Mouse (Mus musculus): ENCODE measurements around the gene Psmc3ip. TPM values are rescaled to one million over a fixed set of nuclear protein-coding genes. Genes with fewer than 3 reads are reported as not detected.

The Psmc3ip gene
- total RNA-seq, 2 experiments from 2014 or later = 2.8 to 4.0 TPM

GRCm38 (mm10) chr11:101078121-101078520 is 17.1 kb downstream of the Psmc3ip start, which contains the start of gene Hsd17b1:
Hsd17b1 (plus strand) TSS chr11:101078411.
- no peak for DNase-seq

DNA sequence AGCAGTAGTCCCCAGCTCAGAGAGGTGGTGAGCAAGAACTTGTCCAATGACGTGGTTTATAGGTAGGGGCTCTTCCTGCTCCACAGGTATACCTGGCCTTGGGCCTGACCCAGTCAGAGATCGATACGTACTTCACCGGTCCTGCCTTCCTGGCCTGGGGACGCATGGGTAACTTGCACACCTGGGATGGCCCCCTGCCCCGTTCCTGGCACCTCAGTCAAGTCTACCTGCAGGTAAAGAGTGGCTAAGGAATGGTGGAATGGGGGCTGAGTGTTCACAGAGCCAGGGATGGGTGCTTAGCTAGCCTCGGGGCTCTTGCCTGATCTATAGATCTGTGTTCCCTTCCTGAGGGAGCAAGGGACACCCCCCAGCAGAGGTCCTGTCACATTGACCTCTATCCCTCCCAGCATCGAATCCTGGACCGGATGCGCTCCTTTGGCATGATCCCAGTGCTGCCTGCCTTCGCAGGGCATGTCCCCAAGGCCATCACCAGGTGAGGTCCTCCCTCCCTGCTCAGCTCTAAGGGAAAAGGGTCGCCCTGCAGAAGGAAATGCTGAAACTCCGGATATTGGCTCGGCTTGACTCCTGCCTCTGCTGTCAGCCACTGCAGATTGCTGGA is 23.3 kb downstream of the Psmc3ip start:
- DNase-seq = no peak

DNA sequence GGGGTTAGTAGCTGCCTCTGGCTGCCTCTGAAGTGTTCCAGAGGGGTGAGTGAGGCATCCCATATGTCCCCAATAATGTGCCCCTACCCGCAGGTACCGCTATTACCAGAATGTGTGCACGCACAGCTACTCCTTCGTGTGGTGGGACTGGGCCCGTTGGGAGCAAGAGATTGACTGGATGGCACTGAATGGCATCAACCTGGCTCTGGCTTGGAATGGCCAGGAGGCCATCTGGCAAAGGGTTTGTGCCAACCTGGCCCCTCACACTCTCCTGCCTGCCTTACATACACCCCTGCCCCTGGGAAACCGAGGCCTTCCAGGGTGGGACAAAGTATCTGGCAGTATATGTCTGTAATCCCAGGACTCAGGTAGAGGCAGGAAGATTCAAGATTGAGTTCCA is 24.2 kb downstream of the Psmc3ip start:
- DNase-seq = no peak

DNA sequence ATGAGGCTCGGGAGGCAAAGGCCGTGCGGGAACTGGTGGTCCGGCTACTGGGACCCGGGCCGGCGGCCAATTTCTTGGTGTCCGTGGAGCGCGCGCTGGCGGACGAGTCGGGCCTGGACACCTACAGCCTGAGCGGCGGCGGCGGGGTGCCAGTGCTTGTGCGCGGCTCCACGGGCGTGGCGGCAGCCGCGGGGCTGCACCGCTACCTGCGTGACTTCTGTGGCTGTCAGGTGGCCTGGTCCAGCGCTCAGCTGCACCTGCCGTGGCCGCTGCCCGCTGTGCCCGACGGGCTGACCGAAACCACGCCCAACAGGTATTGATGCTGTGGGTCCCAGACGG is 25.1 kb downstream of the Psmc3ip start:
- no peak for DNase-seq

- DNase-seq = peak; percentile 96
Measured at GRCm38 (mm10) chr11:101069391-101070188, 25.6 kb downstream of the Psmc3ip start, which contains the start of gene Naglu. Naglu (plus strand) TSS chr11:101070012.

DNA sequence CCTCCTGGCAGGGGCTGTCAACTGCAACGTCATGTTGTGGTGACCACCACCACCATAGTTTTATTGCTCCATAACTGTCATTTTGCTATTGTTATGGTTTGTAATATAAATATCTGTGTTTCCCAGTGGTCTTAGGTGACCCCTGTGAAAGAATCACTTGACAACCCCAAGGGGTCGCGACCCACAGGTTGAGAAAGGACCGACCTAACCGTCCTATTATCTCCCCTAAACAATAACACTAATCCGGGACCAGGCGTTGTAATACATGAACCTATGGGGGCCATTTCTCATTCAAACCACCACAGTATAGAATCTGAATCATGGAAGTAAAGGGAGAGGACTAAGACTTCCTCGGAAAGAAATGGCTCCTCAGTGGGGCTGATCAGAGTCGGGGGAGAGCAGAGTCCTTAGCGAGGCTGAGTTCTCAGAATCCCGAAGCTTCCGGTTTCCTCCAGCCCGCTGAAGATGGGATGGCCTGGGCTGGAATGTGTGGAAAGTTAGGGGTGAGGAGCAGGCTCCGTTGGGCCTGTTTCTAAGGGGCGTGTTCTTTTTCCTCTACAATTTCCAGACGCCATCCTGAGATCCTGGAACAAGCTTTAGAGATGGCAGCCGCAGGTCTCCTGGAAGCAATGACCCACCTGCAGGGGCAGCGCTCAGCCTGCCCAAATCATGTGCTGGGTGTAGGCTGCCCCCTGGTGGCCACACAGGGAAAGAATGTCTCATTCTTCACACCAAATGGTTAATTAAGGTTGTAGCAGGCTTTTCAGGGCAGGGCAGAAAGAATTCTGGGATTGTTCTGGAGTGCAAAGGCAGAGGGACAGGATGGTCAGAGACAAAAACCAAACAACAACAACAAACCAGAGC is 28.5 kb downstream of the Psmc3ip start:
- peak; percentile 87 for DNase-seq

GRCm38 (mm10) chr11:101065002-101065401 is 30.2 kb downstream of the Psmc3ip start:
- DNase-seq = no peak

DNA sequence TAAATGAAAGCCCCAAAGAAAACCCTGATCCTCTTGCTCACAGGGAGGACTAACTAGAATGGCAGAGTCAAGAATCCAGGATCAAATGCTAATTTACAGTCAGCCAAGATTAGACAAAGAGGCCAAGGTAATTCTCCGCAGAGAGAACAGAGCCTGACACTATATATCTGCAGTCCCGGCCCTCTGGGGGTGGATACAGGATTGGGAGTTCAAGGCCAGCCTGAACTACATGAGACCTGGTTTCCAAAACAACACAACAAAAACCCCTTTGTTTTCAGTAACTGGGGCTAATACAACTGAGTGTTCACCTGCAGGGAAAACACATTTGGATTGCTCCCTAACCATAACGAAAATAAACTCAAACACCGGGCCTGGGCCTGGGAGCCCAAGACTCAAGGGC is 30.8 kb downstream of the Psmc3ip start:
- no peak for DNase-seq

- peak; percentile 59 for DNase-seq
Measured at GRCm38 (mm10) chr11:101063676-101064327, 31.4 kb downstream of the Psmc3ip start.

DNA sequence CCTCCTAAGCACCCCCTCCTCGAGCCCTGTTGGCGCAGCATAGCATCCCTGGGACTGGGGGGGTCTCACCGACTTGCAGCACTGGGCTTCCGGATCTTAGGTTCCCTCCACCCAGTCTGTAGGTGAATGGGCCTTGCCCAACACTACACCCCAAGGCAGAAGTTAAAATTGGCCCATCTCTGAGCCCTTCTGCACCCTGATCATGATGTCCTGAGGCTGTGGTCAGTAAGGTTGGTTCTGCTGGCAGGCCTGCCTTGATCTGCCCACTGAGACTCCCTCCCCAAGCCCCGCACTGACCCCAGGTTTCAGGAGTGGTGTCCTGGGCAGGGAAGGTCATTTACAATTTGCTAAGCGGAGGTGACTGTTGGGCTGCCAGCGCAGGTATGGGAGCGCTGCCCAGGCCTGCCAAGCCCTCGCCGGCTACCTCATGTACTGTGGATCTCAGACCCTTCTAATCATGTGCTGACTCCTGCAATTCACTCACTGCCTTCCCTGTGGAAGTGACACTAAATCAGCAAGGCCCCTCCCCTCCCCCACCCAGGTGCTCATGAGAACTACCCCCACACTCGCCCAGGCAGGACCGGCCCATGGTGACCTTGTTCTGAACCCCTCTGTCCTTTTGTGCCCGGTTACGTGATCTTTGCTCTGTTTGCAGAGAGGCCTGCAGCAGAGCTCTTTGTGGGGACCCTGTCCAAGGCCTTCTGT is 32.1 kb downstream of the Psmc3ip start:
- no peak for DNase-seq

DNA sequence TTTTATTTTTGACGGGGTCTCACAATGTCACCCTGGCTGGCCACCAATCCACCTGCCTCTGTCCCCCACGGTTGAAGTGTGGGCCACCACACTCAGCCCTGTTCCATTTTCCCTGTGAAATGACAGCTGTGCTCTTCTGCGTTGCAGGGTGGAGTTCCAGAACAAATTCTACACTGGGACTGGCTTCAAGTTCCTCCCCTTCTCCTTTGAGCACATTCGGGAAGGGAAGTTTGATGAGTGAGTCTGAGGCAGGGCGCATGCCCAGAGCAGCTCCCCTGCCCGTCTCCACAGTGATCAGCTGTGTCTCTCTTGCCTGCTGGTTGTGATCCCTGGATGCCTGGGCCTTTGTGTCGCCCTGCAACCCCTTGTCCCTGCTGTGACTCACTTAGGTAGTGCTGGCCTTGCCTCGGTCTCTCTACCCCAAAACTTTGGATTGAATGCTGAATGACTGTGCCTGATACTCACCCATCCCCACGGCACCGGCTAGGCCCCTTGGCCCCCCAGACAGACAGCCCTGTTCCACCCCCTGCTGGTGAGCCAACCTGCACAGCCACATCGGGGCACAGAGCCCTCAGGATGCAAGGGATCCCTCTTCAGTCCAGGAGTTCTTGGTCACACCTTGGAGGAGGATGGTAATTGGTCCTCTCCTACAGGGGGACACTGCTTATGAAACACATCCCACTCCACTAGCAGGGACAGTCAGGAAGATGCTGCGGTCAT is 32.9 kb downstream of the Psmc3ip start:
- no peak for DNase-seq

GRCm38 (mm10) chr11:101061049-101061448 is 34.2 kb downstream of the Psmc3ip start:
- no peak for DNase-seq

DNA sequence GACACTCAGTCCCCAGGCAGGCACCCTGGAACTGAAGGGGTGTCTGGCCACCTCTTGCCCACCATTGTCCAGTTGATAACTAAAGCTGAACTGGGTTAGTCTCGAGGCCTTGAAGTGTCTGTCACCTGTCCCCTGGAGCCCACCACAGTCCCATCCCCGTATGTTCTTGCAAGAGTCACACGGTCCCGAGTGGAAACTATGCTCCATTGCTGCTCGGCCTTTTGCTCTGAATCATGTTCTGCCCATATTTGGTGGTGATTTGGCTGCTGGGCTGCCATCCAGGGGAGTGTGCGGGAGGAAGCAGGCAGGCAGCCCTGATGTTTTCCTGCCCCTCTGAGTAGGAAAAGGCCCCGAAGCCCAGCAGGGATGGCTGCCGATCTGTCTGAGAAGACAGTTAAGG is 35.1 kb downstream of the Psmc3ip start:
- DNase-seq = peak; percentile 72

DNA sequence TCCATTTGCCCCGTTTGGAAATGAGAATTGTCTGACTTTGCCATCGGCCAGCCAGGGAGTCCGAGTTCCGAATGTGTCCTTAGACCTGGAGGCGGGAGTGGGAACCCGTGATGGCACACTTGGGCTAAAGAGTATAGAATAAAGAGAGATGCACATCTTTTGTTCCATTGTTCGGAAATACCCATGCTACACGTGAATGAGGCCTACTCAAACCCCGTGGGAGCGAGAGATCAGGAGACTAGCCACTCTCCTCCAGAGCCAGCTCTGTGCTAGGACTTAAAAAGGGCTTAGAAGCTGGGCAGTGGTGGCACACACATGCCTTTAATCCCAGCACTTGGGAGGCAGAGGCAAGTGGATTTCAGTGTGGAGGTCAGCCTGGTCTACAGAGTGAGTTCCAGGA is 35.8 kb downstream of the Psmc3ip start:
- DNase-seq = no peak

DNA sequence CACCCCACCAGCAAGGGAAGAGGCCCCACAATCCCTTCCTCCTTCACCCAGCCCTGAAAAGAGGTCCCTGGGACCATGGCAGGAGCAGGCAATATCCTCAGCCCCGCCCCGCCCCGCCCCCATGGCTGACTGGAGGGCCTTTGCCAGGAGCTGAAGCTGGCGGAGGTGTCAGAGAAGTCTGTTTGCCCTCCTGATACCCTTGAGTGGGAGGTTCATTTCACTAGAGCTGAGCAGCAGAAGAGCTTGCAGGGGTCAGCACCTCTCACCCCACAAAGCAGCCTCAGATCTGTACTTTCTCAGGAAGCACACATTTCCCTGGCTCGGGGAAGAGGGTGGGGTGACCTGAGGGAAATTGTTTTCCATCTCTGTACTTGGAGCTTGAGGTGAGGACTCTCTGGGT is 36.5 kb downstream of the Psmc3ip start:
- no peak for DNase-seq

DNA sequence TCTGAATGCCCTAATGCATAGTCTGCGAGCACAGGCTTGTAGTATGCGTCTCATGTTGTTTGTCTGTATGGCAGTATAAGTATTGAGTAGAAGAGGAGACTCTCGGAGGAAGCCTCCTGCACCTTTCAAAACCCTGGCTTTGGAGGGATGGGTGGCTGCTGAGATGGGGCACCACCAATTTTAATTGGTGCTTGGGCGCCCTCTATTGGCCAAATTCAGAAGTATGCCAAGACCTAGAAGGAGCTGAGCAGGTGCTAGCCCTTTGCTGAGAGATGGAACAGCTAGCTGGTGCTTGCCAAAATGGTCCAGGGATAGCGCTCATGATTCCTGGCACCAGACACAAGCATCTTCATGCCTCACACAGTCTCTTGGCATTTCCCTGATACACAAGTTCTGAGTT is 37.4 kb downstream of the Psmc3ip start:
- peak; percentile 90 for DNase-seq

GRCm38 (mm10) chr11:101056885-101057284 is 38.4 kb downstream of the Psmc3ip start:
- peak; percentile 43 for DNase-seq

- DNase-seq = peak; percentile 33
Measured at GRCm38 (mm10) chr11:101055418-101055817, 39.8 kb downstream of the Psmc3ip start.

- DNase-seq = no peak
Measured at GRCm38 (mm10) chr11:101053974-101054373, 41.3 kb downstream of the Psmc3ip start.

DNA sequence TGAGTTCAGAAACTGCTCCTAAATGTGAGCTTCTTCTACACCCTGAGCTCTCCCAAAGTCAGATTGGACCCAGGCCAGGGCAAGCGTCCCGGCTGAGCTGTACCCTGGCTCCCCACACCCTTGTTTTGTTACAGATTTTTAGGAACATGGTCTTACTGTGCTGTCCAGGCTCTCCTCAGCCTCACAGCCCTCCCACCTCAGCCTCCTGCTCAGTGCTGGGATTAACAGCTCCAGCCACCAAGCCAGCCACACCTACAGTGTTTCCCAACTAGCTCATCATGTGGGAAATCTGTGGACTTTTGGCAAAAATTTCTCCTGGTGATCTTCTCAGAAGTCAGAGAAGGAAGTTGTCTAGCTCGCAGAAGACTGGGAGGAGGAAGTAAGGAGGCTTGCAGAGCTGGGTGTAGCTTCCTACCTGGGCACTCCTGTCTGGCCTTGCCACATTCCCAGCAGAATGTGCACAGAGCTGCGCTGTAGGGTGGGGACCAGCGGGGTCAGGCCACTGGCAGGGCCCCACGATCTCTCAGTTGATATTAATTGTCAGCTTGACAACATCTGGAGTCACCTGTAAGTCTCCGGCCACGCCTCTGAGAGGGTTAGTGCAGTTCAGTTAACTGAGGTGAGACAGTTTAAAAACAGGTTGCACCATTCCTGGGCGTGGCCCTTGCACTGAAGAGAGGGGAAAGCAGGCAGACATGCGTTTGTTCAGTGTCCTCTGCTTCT is 42.3 kb downstream of the Psmc3ip start:
- peak; percentile 75 for DNase-seq
